Mouse (Mus musculus): Measurements from ENCODE around the gene Asxl2. TPM values are rescaled to one million over a fixed set of nuclear protein-coding genes. Genes with fewer than 3 reads are reported as not detected.
A peak's percentile ranks its signal among the peaks of the same experiment; 100 is the strongest.

Asxl2 gene
- total and polyA plus RNA-seq, 2 experiments: 4.2 to 18.3 TPM

DNA sequence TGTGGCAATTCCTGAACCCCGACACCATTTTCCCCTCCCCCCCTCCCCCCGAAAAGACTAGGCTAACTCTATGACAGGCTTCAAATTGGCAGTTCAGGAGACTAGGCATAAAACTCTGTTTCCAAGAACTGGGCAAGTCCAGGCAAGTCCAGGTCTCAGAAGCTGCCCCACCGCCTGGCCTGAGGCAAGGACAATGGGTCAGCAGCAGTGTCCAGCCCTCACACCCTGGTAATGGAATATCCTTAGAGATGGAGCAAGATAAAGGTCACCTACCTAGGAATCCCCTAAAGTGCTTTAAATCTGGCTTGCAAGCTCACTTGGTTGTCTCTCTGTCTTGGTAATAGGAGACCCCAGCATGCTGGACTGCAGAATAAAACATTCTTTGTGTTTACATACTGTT lies 121.3 kb downstream of the Asxl2 start:
- Histone ChIP-seq H3K27me3 (ENCODE audit: control insufficient read depth, insufficient read depth, low read length) (no peaks in the 10 kb centered on the region), H3K36me3 (ENCODE audit: control insufficient read depth, insufficient read depth, low read length) (no peaks in the 10 kb centered on the region), H3K4me3 (ENCODE audit: insufficient read depth, low read depth, low read length) (no peak overlapping the region), H3K27ac (replicated peaks; ENCODE audit: insufficient read depth, low read depth, low read length) (no peak overlapping the region), H3K4me1 (ENCODE audit: control insufficient read depth, insufficient read depth, low read length) (no peaks in the 10 kb centered on the region), H3K9ac (ENCODE audit: low read depth, low read length) (no peak overlapping the region), H3K79me2 (ENCODE audit: control insufficient read depth, insufficient read depth, low read length) (no peaks in the 10 kb centered on the region)
- DNase-seq (ENCODE audit: extremely low read depth, low read depth, low spot score): no peak
- TF ChIP-seq CTCF (IDR thresholded peaks at IDR 0.05; ENCODE audit: low read depth, low read length) (no peak), POLR2A (IDR thresholded peaks at IDR 0.05; ENCODE audit: extremely low read depth, insufficient read depth, low read length) (no peak)
- WGBS: 72% methylated on average over 3 of the region's 3 CpGs

- Histone ChIP-seq H3K27ac (replicated peaks; ENCODE audit: insufficient read depth, low read depth, low read length) (no peak overlapping the region), H3K4me3 (ENCODE audit: insufficient read depth, low read depth, low read length) (no peak overlapping the region), H3K9ac (ENCODE audit: low read depth, low read length) (no peak overlapping the region), H3K4me1 (ENCODE audit: control insufficient read depth, insufficient read depth, low read length) (no peaks in the 10 kb centered on the region), H3K36me3 (ENCODE audit: control insufficient read depth, insufficient read depth, low read length) (no peaks in the 10 kb centered on the region), H3K27me3 (ENCODE audit: control insufficient read depth, insufficient read depth, low read length) (no peaks in the 10 kb centered on the region), H3K79me2 (ENCODE audit: control insufficient read depth, insufficient read depth, low read length) (no peaks in the 10 kb centered on the region)
- no peak for DNase-seq (ENCODE audit: extremely low read depth, low read depth, low spot score)
- TF ChIP-seq CTCF (IDR thresholded peaks at IDR 0.05; ENCODE audit: low read depth, low read length): no peak
- TF ChIP-seq POLR2A (IDR thresholded peaks at IDR 0.05; ENCODE audit: extremely low read depth, insufficient read depth, low read length): no peak
- 76% methylated on average over 5 of the region's 5 CpGs for whole genome bisulfite sequencing
Measured at GRCm38 (mm10) chr12:3548582-3549211, 122.0 kb downstream of the Asxl2 start.

GRCm38 (mm10) chr12:3550280-3550679 lies 123.6 kb downstream of the Asxl2 start:
- TF ChIP-seq POLR2A (IDR thresholded peaks at IDR 0.05; ENCODE audit: extremely low read depth, insufficient read depth, low read length) (no peak), CTCF (IDR thresholded peaks at IDR 0.05; ENCODE audit: low read depth, low read length) (peak; percentile 27; the same call in 1 of the 2 replicates)
- Histone ChIP-seq H3K4me1 (ENCODE audit: control insufficient read depth, insufficient read depth, low read length) (no peaks in the 10 kb centered on the region), H3K27ac (replicated peaks; ENCODE audit: insufficient read depth, low read depth, low read length) (no peak overlapping the region), H3K36me3 (ENCODE audit: control insufficient read depth, insufficient read depth, low read length) (no peaks in the 10 kb centered on the region), H3K9ac (ENCODE audit: low read depth, low read length) (no peak overlapping the region), H3K79me2 (ENCODE audit: control insufficient read depth, insufficient read depth, low read length) (no peaks in the 10 kb centered on the region), H3K4me3 (ENCODE audit: insufficient read depth, low read depth, low read length) (no peak overlapping the region), H3K27me3 (ENCODE audit: control insufficient read depth, insufficient read depth, low read length) (no peaks in the 10 kb centered on the region)
- DNase-seq (ENCODE audit: extremely low read depth, low read depth, low spot score): no peak
- WGBS: 31% methylated on average over 13 of the region's 13 CpGs

Other genes starting within 250 kb of the Asxl2 start
- gene Rab10, start 116.9 kb upstream of the Asxl2 start, total RNA-seq (2014; rRNA removed): 42.8 and 43.4 TPM in 2 replicates
- gene Rab10, start 116.9 kb upstream of the Asxl2 start, polyA plus RNA-seq (2012; rRNA removed): 18.7 and 21.5 TPM in 2 replicates
- 0.55 and 1.0 TPM in 2 replicates for gene Kif3c, start 61.7 kb upstream of the Asxl2 start, total RNA-seq (2014; rRNA removed)
- gene Kif3c, start 61.7 kb upstream of the Asxl2 start, polyA plus RNA-seq (2012; rRNA removed): 0.68 and 0.99 TPM in 2 replicates
- 11.7 and 17.7 TPM in 2 replicates for gene Dtnb, start 145.5 kb downstream of the Asxl2 start, total RNA-seq (2014; rRNA removed)
- gene Dtnb, start 145.5 kb downstream of the Asxl2 start, polyA plus RNA-seq (2012; rRNA removed): 29.3 and 35.6 TPM in 2 replicates